Mouse (Mus musculus): ENCODE results near the gene Mtcp1. TPM values are rescaled to one million over a fixed set of nuclear protein-coding genes. Genes with fewer than 3 reads are reported as not detected.
A peak's percentile ranks its signal among the peaks of the same experiment; 100 is the strongest.

Mtcp1 gene
- polyA plus RNA-seq, 1 experiment from 2014 or later = 5.9 TPM

DNA sequence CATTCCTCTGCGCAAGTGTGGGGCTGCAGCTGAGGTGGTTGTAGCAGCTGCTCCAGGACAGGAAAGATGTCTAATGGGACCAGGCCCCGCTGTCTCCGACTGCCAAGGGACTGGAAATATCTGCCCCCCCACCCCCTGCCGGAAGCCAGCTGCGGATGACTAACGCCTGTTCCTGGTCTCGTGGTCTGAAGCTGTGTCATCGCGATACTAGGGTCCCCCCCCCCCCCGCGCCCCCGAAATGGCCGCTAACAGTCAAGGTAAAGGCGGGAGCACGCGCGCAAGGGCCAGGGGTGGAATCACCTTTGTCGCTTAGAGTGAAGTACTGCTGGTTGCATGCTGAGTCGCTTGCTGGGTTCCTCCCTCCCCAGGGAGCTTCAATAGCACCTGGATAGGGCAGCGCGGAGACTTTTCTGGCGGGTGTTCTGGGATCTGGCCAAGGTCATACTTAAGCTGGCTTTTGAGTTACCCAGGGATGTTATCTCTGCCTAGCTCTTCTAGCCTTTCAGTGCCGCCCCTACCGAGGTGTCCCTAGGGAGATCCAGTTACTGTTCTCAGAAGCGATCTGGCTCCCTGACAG is 34.1 kb downstream of the Mtcp1 start, which contains the start of the genes Fundc2 and F8:
Fundc2 (plus strand) TSS at position 205 of the 577 bp plus-strand sequence.
F8 (minus strand) TSS at position 421 of the 577 bp plus-strand sequence.
- 26% methylated on average over 22 of the region's 25 CpGs for WGBS
- H3K9ac ChIP-seq (ENCODE audit: low read depth, low read length) = peak within 1 kb of the TSS; percentile 69
- TF ChIP-seq CTCF (IDR thresholded peaks at IDR 0.05; ENCODE audit: low read depth) = no peak
- no peaks in the 10 kb centered on the region for H3K4me1 ChIP-seq (replicated peaks; ENCODE audit: insufficient read depth, low read length)
- peak within 1 kb of the TSS; percentile 82 for H3K27ac ChIP-seq
- no peaks in the 10 kb centered on the region for H3K9me3 ChIP-seq (replicated peaks; ENCODE audit: low read length)
- ATAC-seq (replicated peaks; ENCODE audit: low FRiP score, low read depth) (peak; percentile 98), DNase-seq (ENCODE audit: low spot score) (peak; percentile 83)
- peak within 1 kb of the TSS; percentile 46 for H3K4me3 ChIP-seq (replicated peaks; ENCODE audit: low read depth, low read length)
- H3K4me2 ChIP-seq (ENCODE audit: low read length) = peak within 1 kb of the TSS; percentile 52
- H3K36me3 ChIP-seq (ENCODE audit: insufficient read depth, low read length) = no peaks in the 10 kb centered on the region
- H3K27me3 ChIP-seq (ENCODE audit: insufficient read depth, low read length) = no peaks in the 10 kb centered on the region

DNA sequence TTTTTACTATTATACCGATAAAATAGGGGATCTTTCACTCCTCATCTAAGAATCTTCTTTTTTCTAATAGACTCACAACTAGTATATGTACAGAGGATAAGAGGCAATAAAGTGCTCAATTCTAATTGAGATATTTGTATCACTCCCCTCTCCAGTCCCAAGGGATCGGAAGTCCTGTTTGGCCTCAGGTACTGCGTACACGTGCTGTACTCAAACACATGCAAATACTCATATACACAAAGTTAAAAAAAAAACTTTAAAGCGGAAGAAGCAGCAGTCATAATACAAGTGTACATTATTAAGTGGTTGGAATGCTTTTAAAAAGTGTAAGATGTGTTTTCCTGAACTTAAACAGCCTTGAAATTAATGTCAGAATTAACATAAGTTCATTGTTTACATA is 34.7 kb downstream of the Mtcp1 start:
- DNase-seq (ENCODE audit: low spot score) (no peak), ATAC-seq (replicated peaks; ENCODE audit: low FRiP score, low read depth) (no peak)
- no peak overlapping the region for H3K27ac ChIP-seq
- no peak overlapping the region for H3K9ac ChIP-seq (ENCODE audit: low read depth, low read length)
- H3K27me3 ChIP-seq (ENCODE audit: insufficient read depth, low read length) = no peaks in the 10 kb centered on the region
- no peak overlapping the region for H3K4me3 ChIP-seq (replicated peaks; ENCODE audit: low read depth, low read length)
- peak overlapping the region; percentile 52 for H3K4me2 ChIP-seq (ENCODE audit: low read length)
- H3K4me1 ChIP-seq (replicated peaks; ENCODE audit: insufficient read depth, low read length) = no peaks in the 10 kb centered on the region
- TF ChIP-seq CTCF (IDR thresholded peaks at IDR 0.05; ENCODE audit: low read depth) = no peak
- H3K9me3 ChIP-seq (replicated peaks; ENCODE audit: low read length) = no peaks in the 10 kb centered on the region
- H3K36me3 ChIP-seq (ENCODE audit: insufficient read depth, low read length) = no peaks in the 10 kb centered on the region
- WGBS = 70% methylated on average over 5 of the region's 5 CpGs

DNA sequence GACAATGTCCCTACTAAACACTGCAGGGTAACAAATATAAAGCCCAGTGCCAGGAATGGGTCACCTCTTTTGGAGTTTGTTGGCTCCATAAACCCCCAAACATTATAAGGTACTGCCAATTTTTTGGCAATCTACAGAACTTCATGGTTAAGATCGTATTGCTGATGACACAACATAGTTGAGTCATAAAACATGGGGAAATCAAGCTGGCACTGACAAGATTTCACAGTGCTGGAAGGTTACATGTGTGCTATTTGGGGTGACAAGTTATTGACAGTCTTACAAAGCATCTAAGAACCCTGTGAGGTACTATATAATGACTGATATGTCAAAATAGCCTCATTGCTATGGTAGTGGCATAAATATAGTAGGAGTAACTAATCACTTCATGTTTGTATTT is 35.2 kb downstream of the Mtcp1 start:
- Histone ChIP-seq H3K27me3 (ENCODE audit: insufficient read depth, low read length) (no peaks in the 10 kb centered on the region), H3K4me1 (replicated peaks; ENCODE audit: insufficient read depth, low read length) (no peaks in the 10 kb centered on the region), H3K27ac (no peak overlapping the region), H3K4me2 (ENCODE audit: low read length) (no peak overlapping the region), H3K4me3 (replicated peaks; ENCODE audit: low read depth, low read length) (no peak overlapping the region), H3K36me3 (ENCODE audit: insufficient read depth, low read length) (no peaks in the 10 kb centered on the region), H3K9me3 (replicated peaks; ENCODE audit: low read length) (no peaks in the 10 kb centered on the region), H3K9ac (ENCODE audit: low read depth, low read length) (no peak overlapping the region)
- no peak for ATAC-seq (replicated peaks; ENCODE audit: low FRiP score, low read depth)
- no peak for TF ChIP-seq CTCF (IDR thresholded peaks at IDR 0.05; ENCODE audit: low read depth)
- WGBS = 76% methylated on average over 1 of the region's 1 CpGs
- DNase-seq (ENCODE audit: low spot score) = no peak

DNA sequence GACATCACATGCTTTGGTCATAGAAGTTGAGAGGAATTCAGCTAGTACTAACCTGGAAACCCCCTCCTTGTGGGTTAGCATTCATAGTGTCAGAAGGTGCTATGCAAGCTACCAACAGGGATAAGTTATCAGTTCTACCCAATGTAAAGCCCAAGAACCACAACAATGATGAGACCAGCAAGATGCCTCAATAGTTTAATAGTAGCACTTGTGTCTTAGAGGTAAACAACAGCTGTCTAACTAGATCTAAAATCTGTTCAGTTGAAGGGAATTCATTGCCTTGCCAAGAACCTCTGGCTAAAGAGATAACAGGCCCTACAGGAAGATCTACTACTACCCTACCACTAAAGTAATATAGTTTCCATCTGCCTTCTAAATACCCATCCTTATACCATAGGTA is 39.6 kb downstream of the Mtcp1 start:
- DNase-seq (ENCODE audit: low spot score) (no peak), ATAC-seq (replicated peaks; ENCODE audit: low FRiP score, low read depth) (no peak)
- Histone ChIP-seq H3K27me3 (ENCODE audit: insufficient read depth, low read length) (no peaks in the 10 kb centered on the region), H3K9me3 (replicated peaks; ENCODE audit: low read length) (no peaks in the 10 kb centered on the region), H3K27ac (no peak overlapping the region), H3K4me3 (replicated peaks; ENCODE audit: low read depth, low read length) (no peak overlapping the region), H3K9ac (ENCODE audit: low read depth, low read length) (no peak overlapping the region), H3K4me2 (ENCODE audit: low read length) (no peak overlapping the region), H3K36me3 (ENCODE audit: insufficient read depth, low read length) (no peaks in the 10 kb centered on the region), H3K4me1 (replicated peaks; ENCODE audit: insufficient read depth, low read length) (no peaks in the 10 kb centered on the region)
- TF ChIP-seq CTCF (IDR thresholded peaks at IDR 0.05; ENCODE audit: low read depth) = no peak

DNA sequence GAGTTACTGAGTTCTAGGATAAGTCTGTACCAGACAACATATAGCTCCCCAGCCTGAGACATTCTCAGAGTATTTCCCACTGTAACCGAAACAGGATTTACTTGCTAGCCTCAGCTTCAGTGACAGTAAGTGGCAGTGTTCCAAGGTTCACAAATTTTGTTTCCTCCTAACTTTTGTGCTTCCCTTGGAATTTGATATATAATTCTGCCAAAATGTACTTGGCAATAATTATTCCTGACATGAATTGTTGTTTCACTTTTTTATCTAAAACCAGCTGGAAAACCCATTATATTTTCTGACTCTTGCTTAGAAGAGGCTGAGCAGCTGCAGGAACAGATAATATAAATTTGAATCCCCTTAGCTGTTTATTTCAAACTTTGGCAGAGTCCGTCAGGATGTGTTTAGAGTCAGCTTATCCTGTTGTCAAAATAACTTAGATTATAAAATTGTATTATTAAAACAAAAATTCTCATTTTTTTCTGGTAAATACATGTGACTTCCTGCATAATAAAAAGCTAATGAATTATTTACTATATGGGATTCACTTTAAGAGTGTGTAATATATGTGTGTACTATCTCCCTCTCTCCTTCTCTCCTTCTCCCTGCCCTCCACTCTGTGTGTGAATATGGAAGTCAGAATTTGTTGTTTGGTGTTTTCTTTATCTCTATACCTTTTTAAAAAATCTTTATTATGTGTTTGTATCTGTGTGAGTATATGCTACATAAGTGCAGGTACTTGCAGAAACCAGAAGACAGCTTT is 43.5 kb downstream of the Mtcp1 start:
- TF ChIP-seq CTCF (IDR thresholded peaks at IDR 0.05; ENCODE audit: low read depth) = no peak
- ATAC-seq (replicated peaks; ENCODE audit: low FRiP score, low read depth) (no peak), DNase-seq (ENCODE audit: low spot score) (peak; percentile 69)
- H3K36me3 ChIP-seq (ENCODE audit: insufficient read depth, low read length) = no peaks in the 10 kb centered on the region
- no peaks in the 10 kb centered on the region for H3K4me1 ChIP-seq (replicated peaks; ENCODE audit: insufficient read depth, low read length)
- H3K27ac ChIP-seq = no peak overlapping the region
- no peak overlapping the region for H3K4me2 ChIP-seq (ENCODE audit: low read length)
- WGBS = 52% methylated on average over 2 of the region's 2 CpGs
- H3K9me3 ChIP-seq (replicated peaks; ENCODE audit: low read length) = no peaks in the 10 kb centered on the region
- no peak overlapping the region for H3K4me3 ChIP-seq (replicated peaks; ENCODE audit: low read depth, low read length)
- no peak overlapping the region for H3K9ac ChIP-seq (ENCODE audit: low read depth, low read length)
- H3K27me3 ChIP-seq (ENCODE audit: insufficient read depth, low read length) = no peaks in the 10 kb centered on the region

DNA sequence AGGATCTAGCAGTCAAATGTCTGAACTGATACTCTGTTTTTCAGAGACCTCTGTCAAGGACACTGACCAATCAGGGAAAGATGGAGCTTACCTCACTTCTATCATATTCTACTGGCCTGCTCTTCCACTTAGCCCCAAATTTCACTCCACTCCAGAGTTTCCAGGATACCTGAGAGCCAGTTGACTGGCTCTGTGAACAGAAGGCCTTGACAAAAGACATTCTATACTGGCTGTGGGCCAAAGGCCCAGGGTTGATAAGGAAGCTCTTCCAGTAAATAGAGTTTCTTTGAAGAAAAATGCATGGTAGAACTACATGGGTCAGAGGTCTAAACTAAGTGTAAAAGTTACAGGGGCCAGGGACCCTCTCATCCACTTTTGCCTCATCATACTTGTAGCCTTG is 46.2 kb downstream of the Mtcp1 start:
- H3K4me2 ChIP-seq (ENCODE audit: low read length) = no peak overlapping the region
- H3K9me3 ChIP-seq (replicated peaks; ENCODE audit: low read length) = no peaks in the 10 kb centered on the region
- H3K27ac ChIP-seq = no peak overlapping the region
- H3K27me3 ChIP-seq (ENCODE audit: insufficient read depth, low read length) = no peaks in the 10 kb centered on the region
- no peak for DNase-seq (ENCODE audit: low spot score)
- H3K4me1 ChIP-seq (replicated peaks; ENCODE audit: insufficient read depth, low read length) = no peaks in the 10 kb centered on the region
- no peak overlapping the region for H3K9ac ChIP-seq (ENCODE audit: low read depth, low read length)
- no peaks in the 10 kb centered on the region for H3K36me3 ChIP-seq (ENCODE audit: insufficient read depth, low read length)
- TF ChIP-seq CTCF (IDR thresholded peaks at IDR 0.05; ENCODE audit: low read depth) = no peak
- ATAC-seq (replicated peaks; ENCODE audit: low FRiP score, low read depth) = no peak
- H3K4me3 ChIP-seq (replicated peaks; ENCODE audit: low read depth, low read length) = no peak overlapping the region

Other genes with a start within 250 kb of the Mtcp1 start
- gene Fundc2, start 34.2 kb downstream of the Mtcp1 start, polyA plus RNA-seq (2015; fragmentation: Nextera tagmentation; extraction: Ambion mirVana) = 73.5 and 77.8 TPM in 2 replicates
- gene F8, start 34.0 kb downstream of the Mtcp1 start, polyA plus RNA-seq (2015; fragmentation: Nextera tagmentation; extraction: Ambion mirVana) = 4.2 and 4.8 TPM in 2 replicates
- 28.1 and 32.3 TPM in 2 replicates for gene Cmc4, start within 50 bp of the Mtcp1 start, polyA plus RNA-seq (2015; fragmentation: Nextera tagmentation; extraction: Ambion mirVana)
- gene Brcc3, start within 50 bp of the Mtcp1 start, polyA plus RNA-seq (2015; fragmentation: Nextera tagmentation; extraction: Ambion mirVana) = 51.4 and 54.4 TPM in 2 replicates
- 174 and 189 TPM in 2 replicates for gene Vbp1, start 97.7 kb upstream of the Mtcp1 start, polyA plus RNA-seq (2015; fragmentation: Nextera tagmentation; extraction: Ambion mirVana)
- 1.6 TPM in 2 replicates for gene Rab39b, start 161.6 kb upstream of the Mtcp1 start, polyA plus RNA-seq (2015; fragmentation: Nextera tagmentation; extraction: Ambion mirVana)

All from kidney, postnatal 0 days (tissue).